Mouse (Mus musculus) CH12.LX (cell line): ENCODE measurements around the gene Synpo2. TPM values are rescaled to one million over a fixed set of nuclear protein-coding genes. Genes with fewer than 3 reads are reported as not detected.

ENCODE experiments used
- DNase-seq: peaks from one replicate; pipeline ENCODE4 v3.0.0-alpha.2; 2013; ENCODE audit errors: extremely low read depth
- H3K27ac ChIP-seq: 2 replicates; pipeline ENCODE4 v1.5.1; 2012; ENCODE audit warnings: low read depth, mild to moderate bottlenecking, control low read depth, moderate library complexity; ENCODE audit not compliant: insufficient read depth
- H3K27me3 ChIP-seq: replicated peaks from 2 replicates; pipeline ENCODE3; 2012; ENCODE audit warnings: inconsistent platforms
- H3K36me3 ChIP-seq, 2 experiments: replicated peaks in 1 of 2; 2 replicates each; pipeline versions ENCODE3 to v1.6.1; 2012; ENCODE audit warnings: inconsistent platforms in 1 of 2, low read length in 1 of 2, mild to moderate bottlenecking in 1 of 2, mixed read lengths in 1 of 2, moderate library complexity in 1 of 2; ENCODE audit not compliant: control insufficient read depth in 1 of 2, insufficient read depth in 1 of 2
- H3K4me1 ChIP-seq, 2 experiments: 2 replicates each; pipeline ENCODE4 v1.6.1; 2012; ENCODE audit warnings: inconsistent platforms in 1 of 2, moderate library complexity in 1 of 2; ENCODE audit not compliant: insufficient read depth in 2 of 2, control insufficient read depth in 1 of 2
- H3K4me2 ChIP-seq: 2 replicates; pipeline ENCODE4 v1.6.1; 2012; ENCODE audit warnings: low read depth, mild to moderate bottlenecking, control low read depth; ENCODE audit not compliant: poor library complexity, insufficient read depth, severe bottlenecking
- H3K4me3 ChIP-seq, 3 experiments: fragments of 150-350 bp in 1 of 3; sonication (generic) in 1 of 3; replicated peaks in 1 of 3; 2 replicates each; pipeline versions ENCODE3 to v1.5.1; 2011 to 2012; ENCODE audit warnings: low read depth in 2 of 3, low read length in 2 of 3, mild to moderate bottlenecking in 2 of 3, moderate library complexity in 2 of 3, control low read depth in 1 of 3, improper control_type of control experiment in 1 of 3, inconsistent platforms in 1 of 3, mixed read lengths in 1 of 3; ENCODE audit not compliant: poor library complexity in 1 of 3
- H3K79me2 ChIP-seq: replicated peaks from 2 replicates; pipeline ENCODE4 v1.6.1; 2012; ENCODE audit warnings: mild to moderate bottlenecking, moderate library complexity; ENCODE audit not compliant: control insufficient read depth, poor library complexity, insufficient read depth, severe bottlenecking; ENCODE audit errors: extremely low read depth
- H3K9ac ChIP-seq: 2 replicates; pipeline ENCODE4 v1.6.1; 2012; ENCODE audit warnings: low read depth, mild to moderate bottlenecking, control low read depth, moderate library complexity; ENCODE audit not compliant: insufficient read depth
- H3K9me3 ChIP-seq: replicated peaks from 2 replicates; pipeline ENCODE3; 2012; ENCODE audit warnings: low read length, inconsistent platforms, mixed read lengths
- BHLHE40 ChIP-seq: IDR thresholded peaks from 2 replicates; pipeline ENCODE4 v1.6.1; 2011; ENCODE audit warnings: mild to moderate bottlenecking, low read depth, low read length, improper control_type of control experiment
- E2F4 ChIP-seq: IDR thresholded peaks from 2 replicates; pipeline ENCODE4 v1.6.1; 2011; ENCODE audit warnings: low read depth, low read length, improper control_type of control experiment; ENCODE audit not compliant: insufficient replicate concordance
- ELF1 ChIP-seq: IDR thresholded peaks from 2 replicates; pipeline ENCODE4 v1.6.1; 2014; ENCODE audit warnings: low read depth, mild to moderate bottlenecking, inconsistent platforms, low read length, improper control_type of control experiment
- EP300 ChIP-seq: IDR thresholded peaks from 2 replicates; pipeline ENCODE4 v1.6.1; 2011; ENCODE audit warnings: low read length, improper control_type of control experiment
- IRF4 ChIP-seq: IDR thresholded peaks from 2 replicates; pipeline ENCODE4 v1.6.1; 2014; ENCODE audit warnings: low read depth, mild to moderate bottlenecking, inconsistent platforms, low read length, improper control_type of control experiment
- JUN ChIP-seq: IDR thresholded peaks from 2 replicates; pipeline ENCODE4 v1.6.1; 2011; ENCODE audit warnings: low read depth, mild to moderate bottlenecking, low read length, improper control_type of control experiment, moderate library complexity; ENCODE audit not compliant: insufficient read depth
- JUND ChIP-seq: conservative IDR thresholded peaks from 2 replicates; pipeline ENCODE4 v1.6.1; 2011; ENCODE audit warnings: low read depth, low read length, improper control_type of control experiment
- MAX ChIP-seq: IDR thresholded peaks from 2 replicates; pipeline ENCODE4 v1.6.1; 2011; ENCODE audit warnings: low read length, improper control_type of control experiment
- MEF2A ChIP-seq: IDR thresholded peaks from 2 replicates; pipeline ENCODE4 v1.6.1; 2014; ENCODE audit warnings: low read depth, mild to moderate bottlenecking, inconsistent platforms, low read length, improper control_type of control experiment, borderline replicate concordance
- MXI1 ChIP-seq: IDR thresholded peaks from 2 replicates; pipeline ENCODE4 v1.6.1; 2011; ENCODE audit warnings: mild to moderate bottlenecking, low read depth, low read length, improper control_type of control experiment
- TCF12 ChIP-seq: IDR thresholded peaks from 2 replicates; pipeline ENCODE4 v1.6.1; 2014; ENCODE audit warnings: low read depth, mild to moderate bottlenecking, inconsistent platforms, low read length, improper control_type of control experiment
- USF2 ChIP-seq: conservative IDR thresholded peaks from 2 replicates; pipeline ENCODE4 v1.6.1; 2011; ENCODE audit warnings: low read depth, low read length, improper control_type of control experiment
- ZNF384 ChIP-seq: IDR thresholded peaks from 2 replicates; pipeline ENCODE4 v1.6.1; 2012; ENCODE audit warnings: low read depth, low read length, improper control_type of control experiment, inconsistent platforms
- dilution Hi-C: fragments of 300-500 bp; cut with MboI; formaldehyde crosslinking; loops from 2 replicates; pipeline ENCODE4 v1.14.3; 2020; ENCODE audit warnings: low sequenced_read_pairs; ENCODE audit not compliant: extremely low pct_unique_long_range_greater_than_20kb, extremely low pct_ligation_motif_present
- in situ Hi-C: fragments of 300-500 bp; cut with MboI; formaldehyde crosslinking; loops from 3 replicates; pipeline ENCODE4 v1.14.3; 2019; ENCODE audit warnings: low sequenced_read_pairs, low pct_ligation_motif_present, low pct_unique_long_range_greater_than_20kb, mixed read lengths
- polyA plus RNA-seq: library from polyadenylated mRNA; unstranded; fragments of >175 nt; gene quantifications from 2 replicates; pipeline ENCODE4 v1.2.1, GENCODE M21; 2012; ENCODE audit warnings: low read depth; ENCODE audit not compliant: insufficient read length
- total RNA-seq, 2 experiments: library from RNA; depleted of rRNA; stranded (reverse); fragments of 300-350 nt in 1 of 2; fragments of >200 nt in 1 of 2; gene quantifications; 2 replicates each; pipeline ENCODE4 v1.2.3; 2012 to 2014

Synpo2 gene
- total and polyA plus RNA-seq, 3 experiments, result 0.13 to 1.1 (median 0.13) TPM

DNA sequence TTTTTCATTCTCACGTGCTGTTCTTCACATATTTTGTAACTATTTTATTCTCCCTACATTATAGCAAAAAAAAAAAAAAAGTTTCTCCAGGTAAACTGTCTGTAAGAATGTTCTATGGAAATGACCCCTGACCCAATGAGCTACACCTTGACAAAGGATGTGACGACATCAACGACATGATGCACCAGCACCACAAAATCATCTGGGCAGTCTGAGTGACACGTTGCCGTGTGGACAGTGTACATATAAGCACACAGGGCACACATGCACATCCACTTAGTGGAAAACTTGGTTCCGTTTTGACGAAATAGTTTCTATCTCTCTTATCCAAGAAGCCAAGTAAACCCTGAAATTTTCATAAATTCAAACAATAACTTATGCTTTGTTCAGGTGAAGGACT, 30.5 kb downstream of the Synpo2 start:
- dilution Hi-C loops, result no loop called here
- TF ChIP-seq BHLHE40 (peak; percentile 65), EP300 (0 out of 2 replicates have a peak, but pooled peaks have one; percentile 29), TCF12 (no peak), IRF4 (peak; percentile 22; the same call in 1 of the 2 replicates), JUND (0 out of 2 replicates have a peak, but pooled peaks have one; percentile 9)
- TF ChIP-seq, all 38 proteins: peak for 4
- H3K4me3 ChIP-seq, result no peak overlapping the region
- DNase-seq, result no peak
- no peaks in the 10 kb centered on the region for H3K27me3 ChIP-seq
- in situ Hi-C loops, result no loop called here
- H3K4me1 ChIP-seq, result peaks cover 0 to 2% of the 10 kb centered on the region in 2 experiments; a peak in 2 of 4 replicates
- H3K36me3 ChIP-seq, result no peaks in the 10 kb centered on the region
- no peaks in the 10 kb centered on the region for H3K9me3 ChIP-seq
- no peak overlapping the region for H3K27ac ChIP-seq
- no peak overlapping the region for H3K9ac ChIP-seq
- no peak overlapping the region for H3K4me2 ChIP-seq
- no peaks in the 10 kb centered on the region; the same call in 1 of the 2 replicates for H3K79me2 ChIP-seq

DNA sequence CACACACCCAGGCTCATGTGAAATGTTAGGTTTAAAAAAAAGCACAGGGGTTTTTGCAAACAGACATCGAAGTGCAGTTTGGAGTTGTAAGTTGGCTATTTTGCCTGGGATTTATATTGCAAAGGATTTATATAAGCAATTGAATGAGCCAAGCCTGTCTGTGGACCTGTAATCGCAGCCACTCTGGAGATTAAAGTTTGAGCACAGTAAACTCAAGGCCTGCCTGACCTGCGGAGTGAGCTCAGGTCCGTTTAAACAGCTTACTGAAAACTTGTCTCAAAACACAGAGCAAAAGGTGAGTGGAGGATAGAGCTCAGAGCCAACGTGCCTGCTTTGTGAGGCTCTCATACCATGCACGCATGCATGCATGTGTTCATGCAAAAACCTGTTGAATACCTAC, 30.9 kb downstream of the Synpo2 start:
- dilution Hi-C loops, result no loop called here
- in situ Hi-C loops, result no loop called here

DNA sequence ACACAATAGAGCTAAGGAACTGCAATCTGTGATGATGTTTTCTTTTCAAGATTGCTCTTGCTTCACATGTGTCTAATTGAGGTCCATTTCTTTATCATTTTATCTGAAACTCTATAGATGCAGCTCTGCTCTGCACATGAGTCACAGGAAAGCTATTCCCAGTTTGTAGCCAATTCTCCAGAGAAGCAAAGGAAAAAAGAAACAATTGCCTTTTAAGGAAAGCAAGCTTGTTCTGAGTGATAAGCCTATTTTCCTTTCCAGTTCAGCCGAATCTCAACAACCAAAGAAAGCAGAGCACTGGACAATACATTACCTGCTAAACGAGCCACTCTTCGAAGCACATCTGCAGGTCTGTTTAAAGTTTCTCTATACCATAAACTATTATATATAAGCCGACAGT, 31.3 kb downstream of the Synpo2 start:
- peaks cover 0 to 2% of the 10 kb centered on the region in 2 experiments; a peak in 2 of 4 replicates for H3K4me1 ChIP-seq
- dilution Hi-C loops (no loop called here), in situ Hi-C loops (no loop called here)
- no peaks in the 10 kb centered on the region for H3K9me3 ChIP-seq
- no peak overlapping the region for H3K9ac ChIP-seq
- no peak overlapping the region for H3K4me2 ChIP-seq
- TF ChIP-seq ELF1 (no peak), E2F4 (no peak), MXI1 (no peak), MEF2A (no peak), MAX (no peak)
- TF ChIP-seq, all 38 proteins: peak for 0
- Histone ChIP-seq H3K27ac (no peak overlapping the region), H3K27me3 (no peaks in the 10 kb centered on the region), H3K4me3 (no peak overlapping the region), H3K36me3 (no peaks in the 10 kb centered on the region), H3K79me2 (no peaks in the 10 kb centered on the region; the same call in 1 of the 2 replicates)
- DNase-seq, result no peak

More for the DNA sequence above, 30.9 kb downstream of the Synpo2 start:
- H3K9me3 ChIP-seq, result no peaks in the 10 kb centered on the region
- H3K27me3 ChIP-seq, result no peaks in the 10 kb centered on the region
- H3K79me2 ChIP-seq, result no peaks in the 10 kb centered on the region; the same call in 1 of the 2 replicates
- H3K4me1 ChIP-seq, result peaks cover 0 to 2% of the 10 kb centered on the region in 2 experiments; a peak in 2 of 4 replicates
- no peak overlapping the region for H3K9ac ChIP-seq
- no peak overlapping the region for H3K27ac ChIP-seq
- no peak overlapping the region for H3K4me3 ChIP-seq
- no peaks in the 10 kb centered on the region for H3K36me3 ChIP-seq
- DNase-seq, result no peak
- H3K4me2 ChIP-seq, result no peak overlapping the region
- no peak for TF ChIP-seq USF2
- TF ChIP-seq JUN, result no peak
- TF ChIP-seq ZNF384, result no peak
